Mouse (Mus musculus) heart, embryonic 16.5 days (tissue): ENCODE measurements at regions not wholly inside any gene's neighbourhood (a gene's known extent, or its start where the extent isn't known, plus 50 kb on each side); places are given as distances from the start of the nearest gene placed in this dataset.

Experiments used
- ATAC-seq: fragments of 200-750 bp; cut with Nextera tagmentation; replicated peaks from 2 replicates; pipeline ENCODE4 v1.8.0; 2017; ENCODE audit warnings: moderate number of reproducible peaks; ENCODE audit not compliant: insufficient read depth, low FRiP score; ENCODE audit errors: extremely low read depth
- H3K27ac ChIP-seq: fragments of 300-500 bp; sonication (generic); 2 replicates; pipeline ENCODE4 v1.5.1; 2014; ENCODE audit warnings: mild to moderate bottlenecking, low read length, control low read depth, moderate library complexity
- H3K27me3 ChIP-seq: fragments of 300-500 bp; sonication (generic); 2 replicates; pipeline ENCODE4 v1.6.1; 2014; ENCODE audit warnings: low read length, mixed read lengths; ENCODE audit not compliant: control insufficient read depth, insufficient read depth
- H3K36me3 ChIP-seq: fragments of 300-500 bp; sonication (generic); 2 replicates; pipeline ENCODE4 v1.6.1; 2014; ENCODE audit not compliant: control insufficient read depth, insufficient read depth
- H3K4me1 ChIP-seq: fragments of 300-500 bp; sonication (generic); 2 replicates; pipeline ENCODE4 v1.6.1; 2014; ENCODE audit warnings: low read length, mixed read lengths; ENCODE audit not compliant: control insufficient read depth, insufficient read depth
- H3K4me2 ChIP-seq: fragments of 300-500 bp; sonication (generic); 2 replicates; pipeline ENCODE4 v1.6.1; 2014; ENCODE audit warnings: low read depth, mild to moderate bottlenecking, control low read depth, low read length
- H3K4me3 ChIP-seq: fragments of 300-500 bp; sonication (generic); 2 replicates; pipeline ENCODE4 v1.5.1; 2014; ENCODE audit warnings: mild to moderate bottlenecking, control low read depth, low read length
- H3K9ac ChIP-seq: fragments of 300-500 bp; sonication (generic); 2 replicates; pipeline ENCODE4 v1.6.1; 2014; ENCODE audit warnings: low read length, control low read depth
- H3K9me3 ChIP-seq: fragments of 300-500 bp; sonication (generic); replicated peaks from 2 replicates; pipeline ENCODE4 v1.6.1; 2016; ENCODE audit warnings: low read length; ENCODE audit not compliant: control insufficient read depth
- WGBS: fragments of 180-500 bp; shearing (Covaris S2); extraction: QIAGEN DNeasy Blood & Tissue Kit; methylation state at CpG from one replicate; pipeline ENCODE4 v1.1.7; 2014; 5-methylcytosine and 5-hydroxymethylcytosine counted together

GRCm38 (mm10) chr5:28798361-28798760, 331.3 kb upstream of the Shh start:
- 100% methylated on average over 1 of the region's 1 CpGs for whole genome bisulfite sequencing
- H3K27me3 ChIP-seq, result no peaks in the 10 kb centered on the region

GRCm38 (mm10) chr5:28795130-28795758, 328.2 kb upstream of the Shh start:
- Histone ChIP-seq H3K9me3 (no peaks in the 10 kb centered on the region), H3K36me3 (no peaks in the 10 kb centered on the region), H3K27me3 (no peaks in the 10 kb centered on the region), H3K4me1 (no peaks in the 10 kb centered on the region), H3K4me3 (no peak overlapping the region), H3K4me2 (no peak overlapping the region), H3K9ac (no peak overlapping the region), H3K27ac (no peak overlapping the region)
- peak; percentile 28 for ATAC-seq
- WGBS, result 91% methylated on average over 6 of the region's 6 CpGs

More at GRCm38 (mm10) chr5:28798361-28798760, 331.3 kb upstream of the Shh start:
- Histone ChIP-seq H3K9ac (no peak overlapping the region), H3K36me3 (no peaks in the 10 kb centered on the region), H3K4me2 (no peak overlapping the region), H3K4me3 (no peak overlapping the region), H3K4me1 (no peaks in the 10 kb centered on the region), H3K27ac (no peak overlapping the region), H3K9me3 (no peaks in the 10 kb centered on the region)
- no peak for ATAC-seq

- Histone ChIP-seq H3K9me3 (no peaks in the 10 kb centered on the region), H3K9ac (no peak overlapping the region), H3K4me1 (no peaks in the 10 kb centered on the region), H3K4me2 (no peak overlapping the region), H3K27ac (no peak overlapping the region), H3K27me3 (no peaks in the 10 kb centered on the region), H3K36me3 (no peaks in the 10 kb centered on the region), H3K4me3 (no peak overlapping the region)
- no peak for ATAC-seq
- WGBS, result 60% methylated on average over 2 of the region's 2 CpGs
Measured at GRCm38 (mm10) chr5:28793781-28794180, 326.7 kb upstream of the Shh start.

GRCm38 (mm10) chr5:28785347-28786060, 318.4 kb upstream of the Shh start:
- Histone ChIP-seq H3K9ac (no peak overlapping the region), H3K4me1 (no peaks in the 10 kb centered on the region), H3K9me3 (no peaks in the 10 kb centered on the region), H3K4me3 (no peak overlapping the region), H3K36me3 (no peaks in the 10 kb centered on the region), H3K27me3 (no peaks in the 10 kb centered on the region), H3K27ac (no peak overlapping the region), H3K4me2 (no peak overlapping the region)
- ATAC-seq, result no peak
- 76% methylated on average over 11 of the region's 11 CpGs for WGBS

- ATAC-seq, result no peak
- no peaks in the 10 kb centered on the region for H3K27me3 ChIP-seq
- H3K9ac ChIP-seq, result no peak overlapping the region
- H3K4me1 ChIP-seq, result no peaks in the 10 kb centered on the region
- no peak overlapping the region for H3K27ac ChIP-seq
- no peaks in the 10 kb centered on the region for H3K36me3 ChIP-seq
- 85% methylated on average over 6 of the region's 6 CpGs for WGBS
- no peak overlapping the region for H3K4me2 ChIP-seq
- no peaks in the 10 kb centered on the region for H3K9me3 ChIP-seq
- H3K4me3 ChIP-seq, result no peak overlapping the region
Measured at GRCm38 (mm10) chr5:28784339-28784966, 317.4 kb upstream of the Shh start.

GRCm38 (mm10) chr5:28775648-28776359, 308.7 kb upstream of the Shh start:
- no peak overlapping the region for H3K27ac ChIP-seq
- H3K36me3 ChIP-seq, result no peaks in the 10 kb centered on the region
- H3K27me3 ChIP-seq, result no peaks in the 10 kb centered on the region
- no peak overlapping the region for H3K4me2 ChIP-seq
- H3K9ac ChIP-seq, result no peak overlapping the region
- no peak overlapping the region for H3K4me3 ChIP-seq
- H3K9me3 ChIP-seq, result no peaks in the 10 kb centered on the region
- 72% methylated on average over 2 of the region's 2 CpGs for WGBS
- H3K4me1 ChIP-seq, result no peaks in the 10 kb centered on the region
- ATAC-seq, result no peak

- H3K9me3 ChIP-seq, result no peaks in the 10 kb centered on the region
- no peaks in the 10 kb centered on the region for H3K36me3 ChIP-seq
- no peak overlapping the region for H3K9ac ChIP-seq
- WGBS, result 78% methylated on average over 1 of the region's 1 CpGs
- no peaks in the 10 kb centered on the region for H3K4me1 ChIP-seq
- H3K27ac ChIP-seq, result no peak overlapping the region
- no peak overlapping the region for H3K4me3 ChIP-seq
- no peak for ATAC-seq
- no peak overlapping the region for H3K4me2 ChIP-seq
- no peaks in the 10 kb centered on the region for H3K27me3 ChIP-seq
Measured at GRCm38 (mm10) chr5:28771796-28772195, 304.7 kb upstream of the Shh start.

GRCm38 (mm10) chr5:28756171-28756948, 289.3 kb upstream of the Shh start:
- Histone ChIP-seq H3K4me2 (no peak overlapping the region), H3K36me3 (no peaks in the 10 kb centered on the region), H3K27me3 (no peaks in the 10 kb centered on the region), H3K27ac (no peak overlapping the region), H3K4me1 (no peaks in the 10 kb centered on the region), H3K9ac (no peak overlapping the region), H3K9me3 (no peaks in the 10 kb centered on the region), H3K4me3 (no peak overlapping the region)
- 81% methylated on average over 6 of the region's 6 CpGs for WGBS
- no peak for ATAC-seq
